Mouse (Mus musculus): ENCODE data around the gene Dcx. TPM values are rescaled to one million over a fixed set of nuclear protein-coding genes. Genes with fewer than 3 reads are reported as not detected.
A peak's percentile ranks its signal among the peaks of the same experiment; 100 is the strongest.

Dcx gene
- 1 to 10 TPM; 3.0 to 3.2 TPM for total RNA-seq (2021)
- long read RNA-seq, experiment 1, full-length matches to known transcripts = 1 of 1 reads
- long read RNA-seq, experiment 1, partial matches to known transcripts = 0 of 1 reads
- long read RNA-seq, experiment 1, other reads (novel, unspliced or antisense) = 0 of 1 reads
- long read RNA-seq, experiment 2 = 0 reads

DNA sequence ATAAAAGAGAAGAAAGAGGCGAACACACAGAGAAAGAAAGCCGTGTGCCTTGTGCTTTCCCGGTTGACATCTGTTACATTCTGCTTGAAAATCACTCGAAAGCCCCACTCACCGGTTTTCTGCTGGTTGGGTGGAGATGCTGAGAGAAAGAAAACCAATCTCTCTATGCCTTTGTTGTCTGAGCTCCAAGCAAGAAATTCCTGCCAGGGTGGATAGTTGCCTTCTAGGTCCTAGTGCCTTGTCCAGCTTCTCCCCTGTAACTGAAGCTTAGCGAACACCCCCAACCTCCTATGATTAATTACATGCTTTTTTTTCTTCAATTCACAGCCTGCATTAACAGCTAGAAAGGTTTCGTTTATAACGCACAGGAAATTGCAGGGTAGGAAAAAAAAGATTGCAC is at the start of gene Dcx:
Gene Dcx, minus strand, starts transcription at position 354 of the 400 bp plus-strand sequence.
- DNase-seq = no peak

DNA sequence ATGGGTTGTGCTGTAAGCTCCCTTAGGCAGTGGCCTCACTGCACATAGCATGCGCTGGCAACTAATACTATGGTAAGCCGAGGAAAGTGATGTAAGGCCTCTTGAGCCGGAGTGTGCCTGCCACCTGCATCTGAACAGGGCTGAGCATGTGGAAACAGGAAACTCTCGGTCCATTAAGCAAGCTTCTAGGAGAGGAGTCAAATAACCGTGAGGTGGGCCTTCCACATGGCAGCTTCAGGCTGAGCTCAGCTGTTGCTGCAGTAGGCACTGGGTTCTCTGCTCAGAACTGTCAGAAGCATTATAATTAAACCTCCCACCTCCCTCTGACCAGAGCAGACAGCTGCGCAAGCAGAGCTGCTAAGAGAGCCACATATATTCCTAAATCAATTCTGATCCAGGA is 33.1 kb upstream of the Dcx start:
- DNase-seq = no peak

DNA sequence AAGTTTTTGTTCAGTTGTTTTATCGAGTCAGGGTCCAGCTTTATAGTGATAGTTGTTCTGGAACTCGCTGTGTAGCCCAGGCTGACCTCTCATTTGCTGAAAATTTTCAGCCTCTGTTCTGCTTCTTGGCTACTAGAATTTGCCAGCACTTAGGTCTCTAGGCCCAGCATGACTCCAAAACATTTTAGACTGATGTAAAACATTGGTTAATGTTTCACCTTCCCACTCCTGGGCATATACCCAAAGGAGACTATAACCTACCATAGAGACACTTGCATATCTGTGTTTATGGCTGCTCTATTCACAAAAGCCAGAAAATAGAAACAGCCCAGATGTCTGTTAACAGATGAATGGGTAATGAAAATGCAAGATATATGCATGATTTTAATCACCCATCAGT is 560 bp upstream of the Dcx start:
- no peak for DNase-seq

DNA sequence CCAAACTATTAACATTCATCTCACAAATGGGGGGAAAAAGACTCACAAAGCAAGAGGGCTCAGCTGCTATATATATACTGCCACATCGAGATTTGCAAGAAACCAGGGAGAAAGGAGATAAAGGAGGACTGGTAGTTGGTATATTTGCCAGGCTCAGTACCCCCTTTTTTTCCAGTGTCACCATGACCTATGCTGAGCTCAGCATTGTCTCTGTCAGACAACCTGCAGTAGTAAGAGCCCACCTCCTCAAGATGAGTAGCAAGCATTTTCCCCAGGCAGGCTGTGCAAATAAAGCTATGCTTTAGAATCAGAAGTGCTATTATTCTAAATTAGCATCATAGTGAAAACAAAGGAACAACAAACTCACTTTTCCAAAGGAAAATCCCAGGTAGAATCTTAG is 581 bp downstream of the Dcx start:
- no peak for DNase-seq

DNA sequence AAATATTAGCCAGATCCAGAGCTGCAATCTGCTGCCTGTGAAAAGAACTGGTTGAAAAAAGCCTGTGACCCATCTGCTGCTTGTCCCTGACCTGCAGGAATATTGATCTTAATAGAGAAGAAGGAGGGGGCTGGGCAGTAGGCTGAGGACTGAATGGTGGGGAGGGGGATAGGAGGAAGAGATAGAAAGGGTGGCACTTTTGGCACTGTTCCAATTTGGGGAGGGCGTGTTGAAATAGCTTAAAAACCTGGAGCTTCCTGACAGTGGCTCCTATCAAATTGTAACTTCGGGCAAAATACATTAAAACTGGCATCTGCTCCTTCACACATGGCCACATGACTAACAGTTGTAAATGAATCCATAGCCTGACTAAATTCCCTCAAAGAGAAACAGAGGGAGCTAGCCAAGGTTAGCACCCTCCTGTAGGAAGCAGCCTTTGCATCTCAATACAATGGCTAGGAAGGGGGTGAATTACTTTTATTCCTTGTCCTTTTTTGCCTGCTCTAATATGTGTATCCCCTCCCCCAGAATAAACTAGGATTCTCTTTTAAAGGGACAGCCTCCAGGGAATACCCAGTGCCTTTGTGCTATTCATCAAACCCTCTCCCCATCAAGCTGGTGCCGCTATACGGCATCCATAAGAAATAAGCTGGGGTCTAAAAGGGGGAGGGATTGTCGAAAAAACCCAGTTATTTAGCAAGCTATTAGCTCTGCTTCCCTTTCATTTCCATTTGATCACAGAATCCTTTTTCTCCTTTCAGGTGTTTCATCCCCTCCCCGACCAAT is 1.5 kb downstream of the Dcx start:
- no peak for DNase-seq

DNA sequence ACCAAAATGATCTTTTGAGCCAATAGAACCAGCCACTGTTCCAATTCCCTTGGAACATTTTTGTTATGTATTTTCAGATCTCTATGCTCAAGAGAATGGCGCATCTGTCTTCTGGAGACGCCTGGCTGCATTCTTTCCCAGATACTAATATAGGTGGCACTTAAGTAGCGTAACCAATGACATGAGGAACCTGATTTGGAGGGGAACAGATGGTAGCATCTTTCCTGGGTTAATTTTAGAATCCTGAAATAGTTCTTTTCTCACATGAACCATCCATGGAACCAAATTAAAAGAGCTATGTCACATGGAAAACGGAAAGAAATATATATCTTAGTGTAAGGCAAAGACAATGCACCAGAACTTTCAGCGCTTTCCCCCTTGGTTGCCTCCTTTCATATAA is 11.0 kb downstream of the Dcx start:
- DNase-seq = no peak

DNA sequence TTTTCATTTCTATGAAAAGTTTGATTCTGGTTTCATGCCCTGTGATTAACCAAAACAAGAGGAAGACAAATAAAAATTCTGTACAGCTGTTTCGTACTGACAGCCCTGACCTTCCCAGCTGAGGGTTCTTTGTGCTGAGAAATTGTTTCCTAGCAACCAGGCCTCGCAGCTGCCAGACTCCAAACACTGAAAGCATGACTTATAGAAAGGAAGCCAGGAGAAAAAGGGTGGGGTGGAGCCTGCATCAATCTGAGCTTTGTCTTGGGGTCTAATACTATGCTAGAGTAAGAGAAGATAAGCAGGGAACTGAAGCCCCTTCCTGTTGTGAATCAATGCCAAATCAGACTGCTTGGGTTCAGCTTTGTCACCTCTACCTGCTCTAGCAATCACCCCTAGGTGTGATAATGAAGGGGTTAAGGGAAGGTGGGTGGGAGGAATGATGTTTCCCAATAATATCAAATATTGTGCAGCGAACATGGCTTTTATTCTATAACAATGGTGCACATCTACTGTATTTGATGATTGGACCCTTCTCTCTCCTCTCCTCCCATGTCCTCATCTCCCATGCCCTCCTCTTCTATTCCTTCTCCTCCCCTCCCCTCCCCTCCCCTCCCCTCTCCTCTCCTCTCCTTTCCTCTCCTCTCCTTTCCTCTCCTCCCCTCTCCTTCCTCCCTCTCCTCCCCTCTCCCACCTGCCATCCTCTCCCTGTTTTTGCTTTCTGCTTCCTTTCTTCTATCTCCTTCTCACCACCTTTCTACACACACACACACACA is 26.2 kb downstream of the Dcx start:
- no peak for DNase-seq

DNA sequence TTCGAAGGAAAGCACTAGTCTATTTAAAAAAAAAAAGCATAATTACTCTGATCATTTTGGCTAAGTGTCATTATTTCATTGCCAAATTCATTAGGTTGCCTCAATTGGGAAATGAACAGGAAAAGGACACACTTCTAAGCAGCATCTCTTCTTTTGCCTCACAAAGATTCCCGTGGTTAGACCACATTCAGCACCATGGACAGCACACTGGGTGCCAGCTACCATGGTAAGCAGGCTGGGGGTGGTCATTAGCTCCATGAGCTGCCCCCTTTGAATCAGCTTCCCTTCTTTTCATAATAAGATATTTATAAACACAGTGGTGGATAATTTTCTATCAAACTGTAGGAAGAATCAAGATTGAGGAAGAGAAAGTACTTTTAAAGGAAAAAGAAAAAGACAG is 28.4 kb downstream of the Dcx start:
- peak; percentile 56 for DNase-seq

DNA sequence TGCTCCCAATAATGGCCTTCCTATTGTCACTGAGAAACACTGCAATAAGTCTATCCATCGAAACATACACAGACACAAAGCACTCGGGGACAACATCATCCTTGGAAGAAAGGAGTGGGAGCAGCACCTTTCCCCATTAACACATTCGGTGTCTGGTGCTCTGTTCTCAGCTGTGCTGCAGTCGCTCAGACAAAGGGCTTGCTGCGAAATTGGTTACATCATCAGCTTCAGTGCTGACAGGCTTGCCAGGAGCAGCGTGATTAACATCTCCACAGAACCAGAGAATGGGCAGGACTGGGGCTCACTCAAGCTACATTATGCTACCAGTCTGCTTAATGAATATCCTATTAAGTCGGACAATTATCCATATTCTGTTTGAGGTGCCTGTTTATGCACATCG is 30.8 kb downstream of the Dcx start:
- DNase-seq = no peak

DNA sequence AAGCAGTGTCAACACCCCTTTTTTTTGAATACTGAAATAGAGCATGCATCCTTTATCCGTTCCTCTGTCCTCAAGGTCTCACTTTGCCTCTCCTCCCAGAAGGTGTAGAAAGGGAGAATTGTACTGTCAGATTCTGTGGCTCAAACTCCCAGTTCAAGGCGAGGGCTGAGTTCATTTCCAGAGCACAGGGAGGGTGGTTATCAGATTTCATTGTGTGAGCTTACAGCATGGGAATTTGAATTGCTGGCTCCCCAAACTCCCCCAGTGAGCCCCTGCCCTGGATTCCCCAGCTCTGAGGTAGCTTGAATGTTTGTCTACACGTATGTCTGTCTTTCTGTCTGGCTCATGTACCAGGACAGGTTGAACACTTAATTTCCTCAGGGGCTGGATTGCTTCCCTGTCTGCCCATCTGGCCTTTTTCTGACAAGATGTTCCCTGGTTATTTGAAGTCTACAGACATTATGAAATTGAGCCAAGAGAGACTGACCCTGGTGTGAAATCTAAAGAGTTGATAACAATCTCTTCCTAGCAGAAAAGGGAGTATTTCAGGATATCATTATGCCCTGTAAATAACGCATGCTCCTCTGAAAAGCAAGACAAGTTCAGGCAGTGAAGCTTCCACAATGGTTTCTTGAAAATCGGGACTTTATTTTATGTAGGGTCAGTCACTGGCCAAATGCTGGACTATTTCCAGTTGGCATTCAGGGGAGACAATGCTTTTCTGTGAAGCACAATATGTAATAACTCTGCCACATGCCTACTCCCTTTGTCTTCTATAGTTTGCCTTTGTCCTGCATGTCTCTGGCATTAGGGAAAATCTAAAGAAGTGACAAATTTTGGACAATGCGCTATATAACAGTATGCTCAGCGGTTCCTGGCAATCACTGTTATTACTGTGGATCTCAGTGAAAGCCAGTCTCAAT is 35.5 kb downstream of the Dcx start:
- DNase-seq = no peak

DNA sequence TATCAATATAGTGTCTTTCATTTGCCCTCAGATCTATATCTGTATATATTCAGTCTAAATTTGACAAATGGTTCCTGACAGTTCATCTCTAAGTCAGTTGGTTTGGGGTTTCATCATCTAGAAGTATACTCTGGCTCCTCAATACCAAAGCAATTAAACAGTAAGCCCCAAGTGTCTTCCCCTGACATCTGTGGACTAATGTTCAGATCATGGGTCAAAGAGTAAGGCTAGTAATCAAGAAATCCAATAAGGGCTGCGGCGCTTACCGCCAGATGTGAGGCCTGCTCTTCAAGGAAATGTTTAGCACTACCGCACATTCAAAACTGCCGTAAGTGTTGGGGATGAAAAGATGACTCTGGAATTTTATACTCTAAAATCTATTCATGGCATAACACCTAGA is 36.2 kb downstream of the Dcx start:
- no peak for DNase-seq

DNA sequence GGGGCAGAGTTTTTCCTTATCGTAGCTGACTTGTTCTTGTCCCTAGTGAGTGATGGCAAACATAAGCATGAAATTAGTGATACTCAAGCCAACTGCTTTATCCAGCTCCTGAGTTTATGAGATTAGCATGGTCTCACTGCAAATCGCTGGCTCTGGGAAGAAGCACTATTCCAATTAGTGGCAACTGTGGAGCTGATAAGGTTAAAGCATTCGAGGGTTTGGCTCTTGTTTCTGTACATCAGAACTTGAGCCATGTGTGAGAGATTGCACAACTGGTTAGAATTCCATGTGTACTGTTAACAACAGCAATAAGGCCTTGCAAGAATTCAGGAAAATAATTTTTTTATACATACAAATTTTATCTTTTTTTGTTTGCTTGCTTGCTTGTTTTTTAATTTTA is 39.9 kb downstream of the Dcx start:
- DNase-seq = no peak

DNA sequence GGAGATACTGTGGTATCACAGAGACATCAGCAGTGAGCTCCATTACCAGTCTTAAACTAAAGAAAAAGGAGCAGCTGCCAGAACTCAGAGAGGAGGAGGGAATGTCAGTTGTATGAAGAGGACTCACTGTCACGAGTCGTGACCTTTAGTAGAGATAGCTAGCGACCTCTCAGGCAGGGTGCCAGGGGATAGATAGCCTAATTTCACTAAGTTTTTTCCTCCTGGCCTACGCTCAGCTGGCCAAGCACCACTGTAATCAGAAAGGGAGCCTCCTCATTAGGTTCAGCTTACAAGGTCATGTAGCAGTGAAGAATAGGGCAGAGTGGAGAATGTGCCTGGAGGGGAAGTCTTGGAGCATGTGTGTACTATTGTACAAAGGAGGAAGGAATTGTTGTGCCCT is 47.3 kb downstream of the Dcx start:
- no peak for DNase-seq

DNA sequence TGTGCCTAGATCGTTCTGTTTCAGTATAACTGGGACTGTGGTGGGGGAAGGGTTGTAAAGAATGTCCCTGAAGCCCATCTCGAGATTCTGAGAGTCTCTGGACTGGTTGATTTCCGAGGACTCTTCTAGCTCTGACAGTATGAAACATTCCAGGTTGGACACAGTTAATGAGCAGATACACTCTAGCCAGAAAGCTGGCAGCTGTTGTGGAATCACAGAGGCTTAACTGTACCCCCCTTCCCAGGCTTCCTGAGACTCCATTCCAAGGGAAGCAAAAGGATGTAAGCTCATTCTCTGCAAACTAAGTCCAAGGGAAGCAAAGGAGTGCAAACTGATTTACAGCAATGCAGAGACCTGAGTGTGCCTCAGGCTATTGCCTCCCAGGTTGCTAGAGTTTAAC is 48.2 kb downstream of the Dcx start:
- DNase-seq = no peak

DNA sequence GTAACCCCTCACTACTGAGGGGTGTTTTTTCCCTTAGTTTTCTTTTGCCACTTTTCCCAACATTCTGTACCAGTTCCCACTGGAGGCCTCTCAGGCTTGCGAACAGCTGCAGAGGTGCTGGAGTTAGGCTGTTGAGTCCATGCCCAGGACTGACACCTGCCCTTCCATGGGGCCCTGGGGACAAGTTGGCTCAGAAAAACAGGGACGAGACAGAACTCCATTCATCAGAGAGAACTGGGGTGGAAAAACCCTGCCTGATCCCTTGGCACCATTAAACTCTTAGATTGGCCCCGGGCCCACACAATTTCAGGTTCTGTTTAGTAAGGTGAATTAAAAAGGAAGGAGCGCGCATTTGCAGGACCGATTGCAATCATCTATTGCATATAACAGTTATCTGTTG is 48.8 kb downstream of the Dcx start:
- peak; percentile 12 for DNase-seq

DNA sequence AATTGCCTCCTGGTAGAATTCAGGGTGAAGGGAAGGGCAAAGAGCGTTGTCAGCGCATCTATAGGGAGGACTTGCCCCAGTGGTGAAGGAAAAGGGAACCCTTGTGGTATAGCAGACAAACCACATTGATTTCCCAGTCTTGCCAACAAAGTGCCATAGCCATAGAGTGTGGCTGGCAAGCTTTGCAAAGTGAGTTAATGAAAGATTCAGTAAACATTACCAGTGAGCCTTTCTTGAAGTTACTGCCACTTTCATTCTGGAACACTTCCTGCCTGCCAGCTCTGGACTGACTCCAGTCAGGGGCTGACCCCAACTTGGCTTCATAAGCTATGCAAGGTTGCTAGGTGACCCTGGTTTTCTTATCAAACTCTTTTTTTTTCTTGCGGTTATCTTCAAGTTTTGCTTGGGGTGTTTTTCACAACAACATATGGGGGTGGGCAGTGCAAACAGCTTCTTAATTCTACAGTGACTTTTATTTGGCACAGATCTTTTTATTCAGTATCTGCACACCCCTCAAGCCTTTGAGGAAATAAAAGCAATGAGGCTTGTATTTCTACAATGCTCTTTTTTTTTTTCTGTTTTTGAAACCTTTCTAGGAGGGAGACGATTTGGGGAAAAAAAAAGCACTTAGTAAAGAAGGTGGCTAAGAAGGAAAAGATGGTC is 51.2 kb downstream of the Dcx start:
- no peak for DNase-seq

DNA sequence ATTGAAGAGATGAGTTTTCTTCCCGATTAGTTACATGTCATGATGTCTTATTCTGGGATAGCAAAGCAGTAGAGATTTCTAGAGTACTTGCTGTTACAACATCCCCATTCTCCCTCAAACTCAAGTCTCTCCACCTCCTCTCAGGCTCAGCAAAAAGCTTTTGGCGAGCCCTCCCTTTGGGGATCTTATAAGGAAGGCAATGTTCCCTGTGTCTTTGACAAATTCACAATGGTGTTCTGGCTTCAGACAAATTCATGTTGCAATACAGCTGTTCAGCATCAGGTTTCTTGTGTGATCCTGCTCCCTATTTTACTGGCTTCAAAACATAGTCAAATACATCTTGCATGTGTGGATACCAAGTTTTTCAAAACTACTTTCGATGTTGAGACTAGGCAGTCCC is 53.5 kb downstream of the Dcx start:
- no peak for DNase-seq

DNA sequence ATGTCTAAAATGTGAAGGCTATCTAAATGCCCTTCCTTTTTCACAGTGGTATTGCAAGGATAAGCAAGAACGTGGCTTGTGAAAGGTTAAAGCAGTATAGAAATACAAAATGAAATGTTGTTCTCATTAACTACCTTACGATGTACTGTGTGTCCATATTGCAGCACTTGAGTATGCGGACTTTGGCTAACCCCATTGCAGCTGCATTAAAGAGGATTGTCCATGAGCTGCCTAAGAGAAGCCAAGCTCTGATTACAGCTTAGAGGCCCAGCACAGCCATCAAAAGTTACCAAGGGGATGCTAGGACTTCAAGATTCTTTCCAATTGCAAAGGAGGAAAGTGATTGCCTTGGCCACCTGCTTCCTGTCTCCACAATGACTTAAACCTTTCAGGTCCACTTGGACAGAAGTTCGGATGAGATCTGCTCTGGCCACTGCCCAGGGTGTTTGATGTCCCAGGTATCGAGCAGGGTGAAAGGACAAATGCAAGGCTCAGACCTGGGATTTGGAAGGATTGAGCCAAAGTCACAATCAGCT is 65.9 kb downstream of the Dcx start:
- DNase-seq = no peak

DNA sequence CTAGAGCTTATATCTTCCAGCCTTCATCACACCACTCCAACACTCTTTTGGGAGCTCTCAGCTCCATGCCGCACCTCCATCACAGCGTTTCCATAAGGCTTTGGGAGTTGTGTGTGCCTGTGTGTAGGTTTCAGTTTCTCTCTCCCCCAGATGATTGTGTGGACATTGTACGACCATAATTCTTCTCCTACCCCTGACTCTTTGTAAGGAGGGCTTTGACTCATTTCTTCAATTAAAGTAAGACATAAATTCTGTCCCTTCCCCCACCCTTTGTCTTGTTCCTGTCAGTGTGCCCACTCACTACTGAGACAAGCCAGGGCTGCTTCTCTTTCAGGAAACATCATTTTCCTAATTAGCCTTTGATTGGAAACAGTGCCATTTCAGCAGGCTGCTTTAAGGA is 81.8 kb downstream of the Dcx start:
- DNase-seq = no peak

DNA sequence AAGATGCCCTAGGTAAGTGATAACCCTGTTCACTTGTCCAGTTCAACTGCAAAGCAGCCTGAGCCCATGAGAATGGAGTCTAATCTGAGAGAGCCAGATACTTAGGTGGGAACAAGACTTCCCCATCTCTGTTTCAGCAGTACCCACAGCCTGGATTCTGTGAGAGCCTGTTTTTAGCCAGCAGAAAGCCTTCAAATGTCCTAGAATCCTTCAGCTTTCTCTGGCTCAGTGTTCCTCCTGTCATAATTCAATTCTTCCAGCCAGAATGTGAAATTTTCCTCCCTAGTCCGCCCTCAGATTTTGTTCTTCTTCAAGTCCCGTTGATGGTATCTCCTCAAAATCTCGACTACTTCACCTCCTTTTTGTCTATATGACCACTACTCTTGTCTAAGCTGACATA is 83.1 kb downstream of the Dcx start:
- no peak for DNase-seq

DNA sequence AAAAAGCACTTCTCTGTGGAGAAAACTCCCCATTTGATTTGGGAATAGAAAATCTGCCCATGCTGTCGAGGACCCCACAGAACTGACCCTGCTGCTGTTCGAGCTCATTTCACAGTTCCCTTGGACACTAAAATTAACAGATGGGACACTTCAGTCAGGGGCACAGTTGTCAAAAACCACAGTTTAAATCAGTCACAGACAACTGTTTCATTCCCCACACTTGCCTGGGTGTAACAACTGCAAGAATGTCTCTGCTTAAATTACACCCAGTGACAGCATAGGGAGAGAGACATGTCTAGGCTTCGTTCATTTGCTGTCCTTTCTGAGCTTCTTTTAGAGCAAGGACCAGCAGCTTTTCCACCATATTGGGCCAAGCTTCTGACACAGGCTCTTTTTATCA is 86.5 kb downstream of the Dcx start:
- no peak for DNase-seq

DNA sequence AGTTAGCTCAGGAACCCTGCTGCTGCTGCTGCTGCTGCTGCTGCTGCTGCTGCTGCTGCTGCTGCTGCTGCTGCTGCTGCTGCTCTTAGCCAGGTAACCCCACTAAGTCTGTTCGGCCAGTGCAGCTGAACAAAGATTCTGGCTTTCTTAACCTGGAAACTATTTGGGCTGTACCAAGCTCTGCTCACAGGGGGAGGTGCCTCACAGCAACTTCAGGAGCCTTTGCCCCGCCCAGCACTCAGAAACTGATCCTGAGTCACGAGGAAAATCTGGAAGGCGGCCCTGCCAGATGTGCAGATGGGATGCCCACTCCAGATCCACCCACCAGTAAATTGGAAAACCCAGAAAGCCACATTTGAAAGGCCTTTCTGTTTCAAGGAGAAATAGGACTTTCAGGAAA is 105.9 kb downstream of the Dcx start, which contains the start of gene Capn6:
Gene Capn6, minus strand, starts transcription at position 203 of the 400 bp plus-strand sequence.
- peak; percentile 52 for DNase-seq

Data from gastrocnemius, postnatal 10 days (tissue).